Mouse (Mus musculus): ENCODE results near the gene Pde8a. TPM values are rescaled to one million over a fixed set of nuclear protein-coding genes. Genes with fewer than 3 reads are reported as not detected.

Pde8a gene
- polyA plus RNA-seq, 1 experiment from 2014 or later: 6.8 TPM

GRCm38 (mm10) chr7:81303682-81304081, 90.3 kb downstream of the Pde8a start:
- WGBS: 91% methylated on average over 2 of the region's 2 CpGs
- no peak for ATAC-seq (ENCODE audit: insufficient read depth)

GRCm38 (mm10) chr7:81304100-81304499, 90.7 kb downstream of the Pde8a start:
- H3K4me3 ChIP-seq (ENCODE audit: low read depth, low read length): no peak overlapping the region
- no peak overlapping the region for H3K9ac ChIP-seq
- no peak for ATAC-seq (ENCODE audit: insufficient read depth)
- H3K4me2 ChIP-seq: no peak overlapping the region
- no peaks in the 10 kb centered on the region for H3K27me3 ChIP-seq (ENCODE audit: insufficient read depth, low read length)
- no peaks in the 10 kb centered on the region for H3K4me1 ChIP-seq (ENCODE audit: insufficient read depth)
- no peaks in the 10 kb centered on the region for H3K36me3 ChIP-seq (ENCODE audit: insufficient read depth)
- no peak for TF ChIP-seq CTCF (IDR thresholded peaks at IDR 0.05; ENCODE audit: low read depth)
- DNase-seq: no peak
- no peak overlapping the region for H3K27ac ChIP-seq (ENCODE audit: low read depth)
- WGBS: 59% methylated on average over 5 of the region's 5 CpGs
- no peaks in the 10 kb centered on the region for H3K9me3 ChIP-seq (ENCODE audit: low read depth, low read length)

More at GRCm38 (mm10) chr7:81303682-81304081, 90.3 kb downstream of the Pde8a start:
- peak; percentile 51 for TF ChIP-seq CTCF (IDR thresholded peaks at IDR 0.05; ENCODE audit: low read depth)
- Histone ChIP-seq H3K36me3 (ENCODE audit: insufficient read depth) (no peaks in the 10 kb centered on the region), H3K4me2 (no peak overlapping the region), H3K27ac (ENCODE audit: low read depth) (no peak overlapping the region), H3K9me3 (ENCODE audit: low read depth, low read length) (no peaks in the 10 kb centered on the region), H3K27me3 (ENCODE audit: insufficient read depth, low read length) (no peaks in the 10 kb centered on the region), H3K4me3 (ENCODE audit: low read depth, low read length) (no peak overlapping the region), H3K4me1 (ENCODE audit: insufficient read depth) (no peaks in the 10 kb centered on the region), H3K9ac (no peak overlapping the region)
- no peak for DNase-seq

GRCm38 (mm10) chr7:81304675-81305074, 91.3 kb downstream of the Pde8a start:
- Histone ChIP-seq H3K36me3 (ENCODE audit: insufficient read depth) (no peaks in the 10 kb centered on the region), H3K9me3 (ENCODE audit: low read depth, low read length) (no peaks in the 10 kb centered on the region), H3K9ac (no peak overlapping the region), H3K27me3 (ENCODE audit: insufficient read depth, low read length) (no peaks in the 10 kb centered on the region), H3K4me3 (ENCODE audit: low read depth, low read length) (no peak overlapping the region), H3K4me2 (no peak overlapping the region), H3K27ac (ENCODE audit: low read depth) (no peak overlapping the region), H3K4me1 (ENCODE audit: insufficient read depth) (no peaks in the 10 kb centered on the region)
- TF ChIP-seq CTCF (IDR thresholded peaks at IDR 0.05; ENCODE audit: low read depth): no peak
- 81% methylated on average over 5 of the region's 5 CpGs for WGBS
- DNase-seq (no peak), ATAC-seq (ENCODE audit: insufficient read depth) (no peak)

- Histone ChIP-seq H3K4me2 (no peak overlapping the region), H3K9me3 (ENCODE audit: low read depth, low read length) (no peaks in the 10 kb centered on the region), H3K36me3 (ENCODE audit: insufficient read depth) (no peaks in the 10 kb centered on the region), H3K27ac (ENCODE audit: low read depth) (no peak overlapping the region), H3K27me3 (ENCODE audit: insufficient read depth, low read length) (no peaks in the 10 kb centered on the region), H3K4me1 (ENCODE audit: insufficient read depth) (no peaks in the 10 kb centered on the region), H3K9ac (no peak overlapping the region), H3K4me3 (ENCODE audit: low read depth, low read length) (no peak overlapping the region)
- WGBS: 80% methylated on average over 8 of the region's 8 CpGs
- no peak for TF ChIP-seq CTCF (IDR thresholded peaks at IDR 0.05; ENCODE audit: low read depth)
- ATAC-seq (ENCODE audit: insufficient read depth) (no peak), DNase-seq (no peak)
Measured at GRCm38 (mm10) chr7:81307735-81308134, 94.3 kb downstream of the Pde8a start.

GRCm38 (mm10) chr7:81309247-81309646, 95.9 kb downstream of the Pde8a start:
- H3K4me1 ChIP-seq (ENCODE audit: insufficient read depth): no peaks in the 10 kb centered on the region
- no peak overlapping the region for H3K9ac ChIP-seq
- no peak for TF ChIP-seq CTCF (IDR thresholded peaks at IDR 0.05; ENCODE audit: low read depth)
- no peaks in the 10 kb centered on the region for H3K9me3 ChIP-seq (ENCODE audit: low read depth, low read length)
- WGBS: 81% methylated on average over 6 of the region's 6 CpGs
- no peak overlapping the region for H3K27ac ChIP-seq (ENCODE audit: low read depth)
- DNase-seq (no peak), ATAC-seq (ENCODE audit: insufficient read depth) (no peak)
- no peak overlapping the region for H3K4me3 ChIP-seq (ENCODE audit: low read depth, low read length)
- H3K4me2 ChIP-seq: no peak overlapping the region
- no peaks in the 10 kb centered on the region for H3K36me3 ChIP-seq (ENCODE audit: insufficient read depth)
- H3K27me3 ChIP-seq (ENCODE audit: insufficient read depth, low read length): no peaks in the 10 kb centered on the region

GRCm38 (mm10) chr7:81311130-81311529, 97.7 kb downstream of the Pde8a start:
- Histone ChIP-seq H3K27me3 (ENCODE audit: insufficient read depth, low read length) (no peaks in the 10 kb centered on the region), H3K27ac (ENCODE audit: low read depth) (no peak overlapping the region), H3K9me3 (ENCODE audit: low read depth, low read length) (no peaks in the 10 kb centered on the region), H3K4me1 (ENCODE audit: insufficient read depth) (no peaks in the 10 kb centered on the region), H3K4me3 (ENCODE audit: low read depth, low read length) (no peak overlapping the region), H3K4me2 (no peak overlapping the region), H3K9ac (no peak overlapping the region), H3K36me3 (ENCODE audit: insufficient read depth) (no peaks in the 10 kb centered on the region)
- DNase-seq (no peak), ATAC-seq (ENCODE audit: insufficient read depth) (no peak)
- WGBS: 82% methylated on average over 1 of the region's 1 CpGs
- TF ChIP-seq CTCF (IDR thresholded peaks at IDR 0.05; ENCODE audit: low read depth): no peak

GRCm38 (mm10) chr7:81311581-81311980, 98.2 kb downstream of the Pde8a start:
- H3K9me3 ChIP-seq (ENCODE audit: low read depth, low read length): no peaks in the 10 kb centered on the region
- no peak for DNase-seq
- H3K9ac ChIP-seq: no peak overlapping the region
- H3K4me3 ChIP-seq (ENCODE audit: low read depth, low read length): no peak overlapping the region
- no peaks in the 10 kb centered on the region for H3K36me3 ChIP-seq (ENCODE audit: insufficient read depth)
- no peak for ATAC-seq (ENCODE audit: insufficient read depth)
- H3K27me3 ChIP-seq (ENCODE audit: insufficient read depth, low read length): no peaks in the 10 kb centered on the region
- no peak for TF ChIP-seq CTCF (IDR thresholded peaks at IDR 0.05; ENCODE audit: low read depth)
- no peak overlapping the region for H3K4me2 ChIP-seq
- no peaks in the 10 kb centered on the region for H3K4me1 ChIP-seq (ENCODE audit: insufficient read depth)
- no peak overlapping the region for H3K27ac ChIP-seq (ENCODE audit: low read depth)

- Histone ChIP-seq H3K36me3 (ENCODE audit: insufficient read depth) (no peaks in the 10 kb centered on the region), H3K9ac (no peak overlapping the region), H3K4me2 (no peak overlapping the region), H3K4me3 (ENCODE audit: low read depth, low read length) (no peak overlapping the region), H3K27ac (ENCODE audit: low read depth) (no peak overlapping the region), H3K9me3 (ENCODE audit: low read depth, low read length) (no peaks in the 10 kb centered on the region), H3K27me3 (ENCODE audit: insufficient read depth, low read length) (no peaks in the 10 kb centered on the region), H3K4me1 (ENCODE audit: insufficient read depth) (no peaks in the 10 kb centered on the region)
- ATAC-seq (ENCODE audit: insufficient read depth) (no peak), DNase-seq (peak; percentile 36)
- TF ChIP-seq CTCF (IDR thresholded peaks at IDR 0.05; ENCODE audit: low read depth): no peak
- 59% methylated on average over 8 of the region's 8 CpGs for WGBS
Measured at GRCm38 (mm10) chr7:81315583-81315982, 102.2 kb downstream of the Pde8a start.

All from lung, embryonic 14.5 days (tissue).